Mouse (Mus musculus) adrenal gland, postnatal 0 days (tissue): ENCODE results near the gene Gpr55. TPM values are rescaled to one million over a fixed set of nuclear protein-coding genes. Genes with fewer than 3 reads are reported as not detected.

ENCODE experiments used
- polyA plus RNA-seq: library from polyadenylated mRNA; unstranded; fragments of >200 nt; fragmentation: Nextera tagmentation; extraction: Ambion mirVana; gene quantifications from 2 replicates; pipeline ENCODE4 v1.2.1, GENCODE M21; 2015

Gpr55 gene
- 0.27 and 0.88 TPM in 2 replicates for polyA plus RNA-seq

DNA sequence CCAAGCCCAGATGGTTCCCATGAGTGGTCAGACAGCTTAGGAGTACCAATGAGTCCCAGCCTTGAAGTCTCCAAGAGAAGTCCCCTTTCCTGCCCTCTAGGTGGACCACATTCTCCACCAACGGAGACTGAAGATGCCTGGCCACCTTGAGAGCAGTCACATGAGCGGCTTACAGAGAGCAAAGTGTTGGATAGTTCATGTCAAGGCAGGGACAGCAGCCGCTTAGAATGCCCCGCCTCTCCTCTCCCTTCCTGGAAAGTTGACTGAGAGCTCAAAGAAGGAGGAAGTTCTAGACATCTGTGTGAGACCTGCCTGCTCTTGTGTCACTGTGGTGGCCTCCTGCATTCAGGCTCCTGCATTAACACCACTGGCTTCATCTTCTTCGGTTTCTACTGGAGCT lies at the start of gene Gpr55:
Gene Gpr55, minus strand, starts transcription at position 135 of the 400 bp plus-strand sequence.

DNA sequence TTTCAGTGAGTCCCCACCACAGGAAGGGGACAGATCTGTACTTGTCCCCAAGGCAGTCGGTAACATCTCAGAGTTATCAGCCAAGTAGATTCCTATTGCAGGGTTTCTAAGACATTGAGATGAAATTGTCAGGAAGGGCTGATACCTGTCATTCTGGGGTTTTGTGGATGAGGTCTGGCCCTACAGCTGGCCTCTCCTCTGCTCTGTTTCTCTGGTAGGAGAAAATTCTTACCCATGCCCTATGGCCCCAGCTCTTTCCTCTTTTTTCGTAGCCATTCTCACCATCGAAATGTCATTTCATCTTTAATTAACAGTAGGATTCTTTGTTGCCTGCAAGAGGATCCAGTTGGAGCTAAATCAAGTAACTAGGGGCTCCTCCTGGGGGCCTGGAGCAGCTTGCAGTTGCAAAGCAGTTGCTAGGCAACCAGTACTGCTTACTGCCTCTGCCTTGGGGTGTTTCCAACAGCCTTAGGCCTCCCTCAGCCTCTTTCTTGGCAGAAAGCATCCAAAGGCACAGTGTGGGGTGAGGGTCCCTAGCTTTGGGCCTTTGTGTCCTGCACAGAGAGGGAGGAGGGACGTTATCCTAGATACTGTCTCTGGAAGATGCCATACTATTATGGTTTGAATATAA lies 32.6 kb downstream of the Gpr55 start, which contains the start of gene 4933407L21Rik:
Gene 4933407L21Rik, plus strand, starts transcription at position 427 of the 631 bp plus-strand sequence.

DNA sequence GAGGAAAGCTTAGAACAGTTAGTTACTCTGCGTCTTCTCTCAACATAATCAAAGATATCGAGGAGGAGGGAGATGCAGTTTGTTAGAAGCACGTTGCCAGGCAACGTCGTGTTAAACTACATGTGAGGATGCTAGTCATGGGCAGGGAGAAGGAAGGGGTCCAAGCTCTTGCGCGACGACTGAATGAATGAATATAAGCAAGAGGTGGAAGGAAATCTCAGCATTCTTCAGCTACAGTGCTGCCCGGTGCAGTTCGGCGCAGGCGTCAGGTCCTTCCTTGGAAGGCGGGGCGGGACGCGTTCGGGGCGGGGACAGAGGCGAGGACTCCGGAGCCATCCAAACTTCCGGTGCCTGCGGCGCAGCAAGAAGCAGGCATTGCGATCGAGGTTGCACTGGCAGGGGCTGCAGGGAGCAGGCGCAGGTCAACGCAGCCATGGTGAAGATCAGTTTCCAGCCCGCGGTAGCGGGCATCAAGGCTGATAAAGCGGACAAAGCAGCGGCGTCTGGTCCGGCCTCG lies 66.5 kb downstream of the Gpr55 start, which contains the start of gene Itm2c:
Gene Itm2c, plus strand, starts transcription at position 51 of the 517 bp plus-strand sequence.

Other genes starting within 250 kb of the Gpr55 start
- gene A630001G21Rik, start 182.4 kb downstream of the Gpr55 start, polyA plus RNA-seq = 0.63 and 1.2 TPM in 2 replicates
- 28.0 and 30.9 TPM in 2 replicates for gene Cab39, start 167.6 kb downstream of the Gpr55 start, polyA plus RNA-seq
- 559 and 779 TPM in 2 replicates for gene Itm2c, start 66.7 kb downstream of the Gpr55 start, polyA plus RNA-seq
- gene 4933407L21Rik, start 32.5 kb downstream of the Gpr55 start, polyA plus RNA-seq = 0.25 and 0.95 TPM in 2 replicates
- not detected in 2 replicates for gene Spata3, start 55.8 kb upstream of the Gpr55 start, polyA plus RNA-seq
- 1.0 and 1.1 TPM in 2 replicates for gene 2810459M11Rik, start 84.9 kb upstream of the Gpr55 start, polyA plus RNA-seq
- 76.6 and 105 TPM in 2 replicates for gene Psmd1, start 103.4 kb upstream of the Gpr55 start, polyA plus RNA-seq
- gene Htr2b, start 151.0 kb upstream of the Gpr55 start, polyA plus RNA-seq = 0.48 and 0.93 TPM in 2 replicates
- not detected in 2 replicates for gene Gm21972, start 172.6 kb upstream of the Gpr55 start, polyA plus RNA-seq
- gene Armc9, start 193.8 kb upstream of the Gpr55 start, polyA plus RNA-seq = 11.5 and 16.1 TPM in 2 replicates